Mouse (Mus musculus) stomach, embryonic 16.5 days (tissue): ENCODE data around the gene Gdpd1. TPM values are rescaled to one million over a fixed set of nuclear protein-coding genes. Genes with fewer than 3 reads are reported as not detected.
A peak's percentile ranks its signal among the peaks of the same experiment; 100 is the strongest.

Experiments used
- ATAC-seq: fragments of 200-750 bp; cut with Nextera tagmentation; 2 replicates; pipeline ENCODE4 v1.8.0; 2017; ENCODE audit warnings: moderate number of reproducible peaks, moderate TSS enrichment; ENCODE audit not compliant: insufficient read depth, low FRiP score
- H3K27ac ChIP-seq: fragments of 300-500 bp; sonication (generic); 2 replicates; pipeline ENCODE4 v1.5.1; 2014; ENCODE audit warnings: low read length
- H3K27me3 ChIP-seq: fragments of 300-500 bp; sonication (generic); 2 replicates; pipeline ENCODE4 v1.6.1; 2014; ENCODE audit warnings: low read length, control low read depth, mixed read lengths; ENCODE audit not compliant: control insufficient read depth, insufficient read depth
- H3K36me3 ChIP-seq: fragments of 300-500 bp; sonication (generic); 2 replicates; pipeline ENCODE4 v1.6.1; 2014; ENCODE audit warnings: low read length; ENCODE audit not compliant: control insufficient read depth, insufficient read depth
- H3K4me1 ChIP-seq: fragments of 300-500 bp; sonication (generic); 2 replicates; pipeline ENCODE4 v1.6.1; 2014; ENCODE audit warnings: low read length, control low read depth, mixed read lengths; ENCODE audit not compliant: control insufficient read depth, insufficient read depth
- H3K4me2 ChIP-seq: fragments of 300-500 bp; sonication (generic); 2 replicates; pipeline ENCODE4 v1.6.1; 2014; ENCODE audit warnings: low read depth, low read length, mixed read lengths
- H3K4me3 ChIP-seq: fragments of 300-500 bp; sonication (generic); replicated peaks from 2 replicates; pipeline ENCODE4 v1.5.1; 2014; ENCODE audit warnings: mild to moderate bottlenecking, low read length
- H3K9ac ChIP-seq: fragments of 300-500 bp; sonication (generic); 2 replicates; pipeline ENCODE4 v1.6.1; 2014; ENCODE audit warnings: low read length
- H3K9me3 ChIP-seq: fragments of 300-500 bp; sonication (generic); replicated peaks from 2 replicates; pipeline ENCODE4 v1.6.1; 2016; ENCODE audit warnings: low read length, control low read depth; ENCODE audit not compliant: control insufficient read depth
- WGBS: fragments of 180-500 bp; shearing (Covaris S2); extraction: QIAGEN DNeasy Blood & Tissue Kit; methylation state at CpG from one replicate; pipeline ENCODE4 v1.1.7; 2014; 5-methylcytosine and 5-hydroxymethylcytosine counted together
- polyA plus RNA-seq: library from polyadenylated mRNA; unstranded; fragments of >200 nt; fragmentation: Nextera tagmentation; extraction: Ambion mirVana; gene quantifications from 2 replicates; pipeline ENCODE4 v1.2.1, GENCODE M21; 2015

Gdpd1 gene
- polyA plus RNA-seq, 1 experiment from 2014 or later = 34.9 TPM

GRCm38 (mm10) chr11:86995625-86996221, 78.1 kb downstream of the Gdpd1 start:
- no peaks in the 10 kb centered on the region for H3K27me3 ChIP-seq
- whole genome bisulfite sequencing = 37% methylated on average over 6 of the region's 6 CpGs
- no peaks in the 10 kb centered on the region for H3K36me3 ChIP-seq
- H3K9ac ChIP-seq = no peak overlapping the region
- H3K4me2 ChIP-seq = no peak overlapping the region
- no peak overlapping the region for H3K4me3 ChIP-seq
- no peak for ATAC-seq
- H3K27ac ChIP-seq = peak overlapping the region; percentile 42; the same call in 1 of the 2 replicates
- H3K9me3 ChIP-seq = no peaks in the 10 kb centered on the region
- H3K4me1 ChIP-seq = peaks cover 5% of the 10 kb centered on the region; the same call in 1 of the 2 replicates

GRCm38 (mm10) chr11:86994791-86995624, 78.9 kb downstream of the Gdpd1 start:
- H3K36me3 ChIP-seq = no peaks in the 10 kb centered on the region
- no peaks in the 10 kb centered on the region for H3K27me3 ChIP-seq
- H3K4me1 ChIP-seq = peaks cover 10% of the 10 kb centered on the region; the same call in 1 of the 2 replicates
- no peak overlapping the region for H3K4me3 ChIP-seq
- no peaks in the 10 kb centered on the region for H3K9me3 ChIP-seq
- ATAC-seq = no peak
- H3K4me2 ChIP-seq = 0 out of 2 replicates have a peak overlapping the region, but pooled peaks have one; percentile 81
- no peak overlapping the region for H3K9ac ChIP-seq
- no peak overlapping the region; the same call in 1 of the 2 replicates for H3K27ac ChIP-seq
- WGBS = 33% methylated on average over 10 of the region's 10 CpGs

DNA sequence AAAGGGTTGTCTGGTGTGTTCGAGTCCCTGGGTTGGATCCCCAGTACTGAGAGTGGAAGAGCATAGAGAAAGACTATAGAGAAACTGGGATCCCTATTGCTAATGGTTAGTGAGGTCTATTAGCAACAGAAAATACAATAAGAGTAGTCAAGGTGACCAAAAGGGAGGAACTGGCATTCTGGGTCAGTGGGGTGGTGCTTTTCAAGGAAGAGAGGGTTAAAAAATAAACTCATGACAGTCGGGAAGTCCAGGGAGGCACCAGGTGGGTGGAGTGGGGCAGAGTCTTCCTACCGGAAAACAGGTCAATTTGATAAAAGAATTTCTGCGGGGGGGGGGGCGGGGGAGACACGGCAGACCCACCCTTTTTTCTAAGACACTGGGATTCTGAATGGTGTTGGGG, 79.5 kb downstream of the Gdpd1 start:
- H3K9me3 ChIP-seq = no peaks in the 10 kb centered on the region
- ATAC-seq = no peak
- H3K27ac ChIP-seq = peak overlapping the region; percentile 75
- no peaks in the 10 kb centered on the region for H3K27me3 ChIP-seq
- H3K4me2 ChIP-seq = peak overlapping the region; percentile 81
- peak overlapping the region; percentile 70 for H3K9ac ChIP-seq
- 14% methylated on average over 6 of the region's 6 CpGs for WGBS
- H3K4me3 ChIP-seq = peak overlapping the region; percentile 93
- H3K4me1 ChIP-seq = peaks cover 10% of the 10 kb centered on the region; the same call in 1 of the 2 replicates
- no peaks in the 10 kb centered on the region for H3K36me3 ChIP-seq

- Histone ChIP-seq H3K9me3 (no peaks in the 10 kb centered on the region), H3K4me3 (peak within 1 kb of the TSS; percentile 93), H3K4me1 (peaks cover 10% of the 10 kb centered on the region; the same call in 1 of the 2 replicates), H3K36me3 (no peaks in the 10 kb centered on the region), H3K27ac (peak within 1 kb of the TSS; percentile 90), H3K4me2 (peak within 1 kb of the TSS; percentile 81), H3K27me3 (no peaks in the 10 kb centered on the region), H3K9ac (peak within 1 kb of the TSS; percentile 86)
- under 1% methylated on average over 96 of the region's 96 CpGs for WGBS
- peak; percentile 99 for ATAC-seq
These were observed 80.5 kb downstream of the Gdpd1 start, which contains the start of gene Ypel2 for GRCm38 (mm10) chr11:86993041-86994037. Ypel2 (minus strand) TSS chr11:86993707.

DNA sequence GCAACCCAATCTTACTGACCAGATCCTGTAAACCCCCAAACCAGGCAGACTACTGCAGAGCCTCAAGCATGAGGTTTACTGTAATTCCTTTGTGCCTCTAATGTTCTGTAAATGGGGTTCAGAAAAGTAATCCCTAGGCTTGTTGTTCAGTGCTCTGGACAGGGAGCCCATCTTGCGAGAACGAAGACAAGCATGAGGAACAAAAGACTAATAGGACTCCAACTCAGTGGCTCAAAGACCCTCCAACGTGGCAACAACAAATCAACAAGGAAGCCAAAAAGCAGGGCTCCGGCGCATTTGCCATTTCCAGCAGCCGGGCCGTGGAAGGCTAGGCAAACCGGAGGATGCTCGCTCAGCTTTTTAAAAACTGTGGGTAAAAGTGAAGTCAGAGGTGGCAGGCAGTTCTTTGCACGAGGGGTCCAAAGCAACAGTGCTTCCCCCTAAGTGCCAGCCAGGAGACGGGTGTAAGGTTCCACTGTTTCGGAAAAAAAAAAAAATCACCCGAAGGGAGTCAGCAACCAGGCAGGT, 81.3 kb downstream of the Gdpd1 start:
- Histone ChIP-seq H3K27me3 (no peaks in the 10 kb centered on the region), H3K27ac (peak overlapping the region; percentile 90; the same call in 1 of the 2 replicates), H3K9me3 (no peaks in the 10 kb centered on the region), H3K4me3 (peak overlapping the region; percentile 93), H3K4me1 (peaks cover 10% of the 10 kb centered on the region; the same call in 1 of the 2 replicates), H3K9ac (peak overlapping the region; percentile 86), H3K36me3 (no peaks in the 10 kb centered on the region), H3K4me2 (peak overlapping the region; percentile 81)
- no peak for ATAC-seq
- 6% methylated on average over 13 of the region's 13 CpGs for WGBS

DNA sequence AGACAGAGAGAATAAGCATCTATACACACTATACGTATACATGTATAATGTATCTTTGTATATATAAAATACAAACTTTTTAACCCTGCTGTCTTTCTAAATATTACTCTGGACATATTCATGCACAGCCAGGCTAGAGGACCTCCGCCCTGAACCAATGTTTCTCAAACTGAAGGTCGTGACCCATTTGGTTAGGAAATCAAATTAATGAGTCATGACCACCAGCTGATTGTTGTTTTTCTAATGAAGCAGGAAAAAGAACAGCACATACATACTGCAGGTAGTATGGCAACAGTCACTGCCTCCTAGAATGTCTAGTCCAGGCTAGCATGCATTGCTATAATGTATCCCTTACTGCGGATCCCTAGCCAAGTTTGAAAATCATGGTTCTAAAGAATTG, 82.6 kb downstream of the Gdpd1 start:
- peak overlapping the region; percentile 81; the same call in 1 of the 2 replicates for H3K4me2 ChIP-seq
- H3K36me3 ChIP-seq = no peaks in the 10 kb centered on the region
- H3K27me3 ChIP-seq = no peaks in the 10 kb centered on the region
- 83% methylated on average over 4 of the region's 4 CpGs for WGBS
- no peak overlapping the region for H3K4me3 ChIP-seq
- no peak overlapping the region for H3K9ac ChIP-seq
- no peak overlapping the region for H3K27ac ChIP-seq
- peaks cover 10% of the 10 kb centered on the region; the same call in 1 of the 2 replicates for H3K4me1 ChIP-seq
- no peak for ATAC-seq
- no peaks in the 10 kb centered on the region for H3K9me3 ChIP-seq

DNA sequence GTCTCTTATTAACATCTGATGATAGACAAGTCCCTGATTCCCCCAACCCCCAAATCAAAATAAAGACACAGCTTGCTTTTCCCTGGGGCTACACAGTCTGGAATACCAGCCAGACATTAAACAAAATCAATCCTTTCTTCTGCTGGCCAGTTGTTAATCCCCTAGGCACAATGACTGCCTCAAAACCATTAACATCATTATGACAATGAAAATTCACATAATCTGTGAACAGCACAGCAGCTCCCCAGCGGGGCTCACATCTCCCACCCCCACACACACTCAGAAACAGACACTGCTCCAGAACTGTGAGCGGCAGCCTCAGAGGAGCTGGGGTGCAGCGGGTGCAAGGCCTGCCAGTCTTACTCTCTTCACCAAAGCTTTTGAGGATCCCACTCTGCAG, 83.6 kb downstream of the Gdpd1 start:
- Histone ChIP-seq H3K9ac (no peak overlapping the region), H3K4me2 (no peak overlapping the region), H3K9me3 (no peaks in the 10 kb centered on the region), H3K27me3 (no peaks in the 10 kb centered on the region), H3K4me1 (peaks cover 6% of the 10 kb centered on the region; the same call in 1 of the 2 replicates), H3K4me3 (no peak overlapping the region), H3K36me3 (no peaks in the 10 kb centered on the region), H3K27ac (no peak overlapping the region)
- ATAC-seq = no peak
- WGBS = 68% methylated on average over 3 of the region's 3 CpGs

GRCm38 (mm10) chr11:86984990-86985389, 88.9 kb downstream of the Gdpd1 start:
- Histone ChIP-seq H3K9me3 (no peaks in the 10 kb centered on the region), H3K4me2 (no peak overlapping the region), H3K4me3 (no peak overlapping the region), H3K9ac (no peak overlapping the region), H3K27ac (no peak overlapping the region), H3K36me3 (no peaks in the 10 kb centered on the region), H3K27me3 (no peaks in the 10 kb centered on the region), H3K4me1 (peaks cover 1% of the 10 kb centered on the region; the same call in 1 of the 2 replicates)
- 86% methylated on average over 3 of the region's 3 CpGs for WGBS
- ATAC-seq = no peak
